Mouse (Mus musculus) cortical plate, adult 2 months (tissue): ENCODE measurements at regions not wholly inside any gene's neighbourhood (a gene's known extent, or its start where the extent isn't known, plus 50 kb on each side); places are given as distances from the start of the nearest gene placed in this dataset.

ENCODE experiments used
- H3K27ac ChIP-seq: fragments of 200-500 bp; 2 replicates; pipeline ENCODE4 v1.5.1; 2012; ENCODE audit warnings: low read length, control low read depth, inconsistent platforms; ENCODE audit not compliant: insufficient read depth
- H3K4me1 ChIP-seq: fragments of 200-500 bp; 2 replicates; pipeline ENCODE4 v1.6.1; 2011; ENCODE audit warnings: low read length; ENCODE audit not compliant: control insufficient read depth, insufficient read depth
- H3K4me3 ChIP-seq: fragments of 200-500 bp; 2 replicates; pipeline ENCODE4 v1.5.1; 2011; ENCODE audit warnings: mild to moderate bottlenecking, low read length, control low read depth; ENCODE audit not compliant: insufficient read depth
- CTCF ChIP-seq: fragments of 200-500 bp; IDR thresholded peaks from 2 replicates; pipeline ENCODE4 v1.5.1; 2011; ENCODE audit warnings: mild to moderate bottlenecking, control low read depth, low read length; ENCODE audit not compliant: insufficient read depth; ENCODE audit errors: extremely low read depth
- POLR2A ChIP-seq: fragments of 200-500 bp; IDR thresholded peaks from 2 replicates; pipeline ENCODE4 v1.6.1; 2011; ENCODE audit warnings: mild to moderate bottlenecking, low read length, control low read depth; ENCODE audit not compliant: insufficient read depth; ENCODE audit errors: extremely low read depth

DNA sequence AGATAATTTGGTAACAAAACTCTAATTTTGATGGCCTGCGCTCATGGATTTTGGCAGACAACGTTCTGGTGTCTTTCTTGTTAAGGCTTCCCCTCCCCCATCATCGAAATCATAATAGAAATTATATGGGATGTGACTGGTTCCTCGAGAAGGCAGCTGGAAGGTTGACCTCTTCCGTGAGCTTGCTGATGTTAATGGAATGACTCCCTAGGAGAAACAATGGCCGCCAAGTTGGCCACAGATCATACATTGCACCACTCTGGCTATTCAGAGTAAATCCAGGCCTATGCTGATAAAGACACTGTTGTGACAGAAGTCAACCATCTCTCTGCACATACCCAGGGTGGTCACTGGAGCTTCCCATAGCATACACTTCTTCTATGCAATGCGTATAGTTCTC lies 89.7 kb upstream of the Mast4 start:
- TF ChIP-seq CTCF, result no peak
- no peak for TF ChIP-seq POLR2A
- Histone ChIP-seq H3K4me3 (no peak overlapping the region), H3K4me1 (no peaks in the 10 kb centered on the region)

DNA sequence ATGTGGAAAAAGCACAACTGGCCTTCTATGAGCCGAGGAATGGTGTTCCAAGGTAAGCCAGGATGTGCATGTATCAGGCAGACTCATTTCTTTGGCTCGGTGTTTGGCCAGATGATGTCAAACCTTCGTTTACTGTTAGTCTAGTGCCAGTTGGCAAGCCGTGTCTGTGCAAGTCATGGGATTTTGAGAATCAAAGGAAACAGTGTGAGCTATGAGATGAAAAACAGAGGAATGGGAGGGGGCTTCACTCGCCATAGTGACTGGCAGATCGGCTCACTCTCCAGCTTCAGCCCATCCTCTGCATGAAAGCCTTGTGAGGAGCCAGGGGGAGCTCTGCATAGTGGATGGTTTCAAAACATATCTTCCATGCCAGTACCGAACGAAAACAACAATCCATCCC lies 89.1 kb upstream of the Mast4 start:
- Histone ChIP-seq H3K4me3 (no peak overlapping the region), H3K4me1 (no peaks in the 10 kb centered on the region), H3K27ac (no peak overlapping the region)
- TF ChIP-seq CTCF, result no peak
- TF ChIP-seq POLR2A, result no peak

More for the DNA sequence above, 89.7 kb upstream of the Mast4 start:
- no peak overlapping the region for H3K27ac ChIP-seq

DNA sequence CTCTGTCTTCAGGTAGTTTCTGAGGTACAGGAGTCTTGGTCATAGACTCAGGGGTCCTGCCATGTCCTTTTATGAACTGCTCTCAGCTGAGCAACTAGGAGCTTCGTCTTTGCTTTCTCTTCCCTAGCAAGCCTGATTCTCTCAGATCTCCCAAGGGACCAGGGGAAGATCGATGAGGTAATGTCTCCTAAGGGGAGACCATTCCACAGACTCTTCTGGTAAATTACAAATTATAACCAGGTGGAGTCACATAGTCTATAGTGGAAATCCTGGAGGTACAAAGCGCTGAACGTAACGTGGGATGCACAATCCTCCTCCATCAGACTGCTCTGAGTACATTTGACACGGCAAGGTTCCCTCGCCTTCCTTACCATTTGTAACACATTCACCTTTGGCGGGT lies 88.7 kb upstream of the Mast4 start:
- H3K27ac ChIP-seq, result no peak overlapping the region
- H3K4me1 ChIP-seq, result no peaks in the 10 kb centered on the region
- TF ChIP-seq CTCF (no peak), POLR2A (no peak)
- no peak overlapping the region for H3K4me3 ChIP-seq

DNA sequence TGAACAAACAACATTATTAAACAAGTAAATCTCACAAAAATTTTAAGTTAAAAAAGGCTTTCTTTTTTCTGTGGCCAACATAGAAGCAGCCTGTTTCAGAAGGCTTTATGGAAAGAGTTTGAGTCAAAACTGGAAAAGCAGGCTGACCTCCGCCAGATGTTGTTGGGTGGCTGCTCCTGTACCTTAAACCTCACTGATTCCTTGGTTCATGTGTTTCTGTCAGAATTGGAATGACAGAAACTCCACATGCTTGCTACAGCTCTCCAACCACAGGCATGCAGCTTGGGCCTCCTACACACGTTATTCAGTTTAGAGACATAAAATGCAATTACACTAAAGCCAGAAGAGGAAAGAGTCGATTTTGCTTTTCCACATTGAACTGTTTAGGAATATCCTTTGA lies 84.8 kb upstream of the Mast4 start:
- no peak for TF ChIP-seq CTCF
- TF ChIP-seq POLR2A, result no peak
- H3K27ac ChIP-seq, result no peak overlapping the region

DNA sequence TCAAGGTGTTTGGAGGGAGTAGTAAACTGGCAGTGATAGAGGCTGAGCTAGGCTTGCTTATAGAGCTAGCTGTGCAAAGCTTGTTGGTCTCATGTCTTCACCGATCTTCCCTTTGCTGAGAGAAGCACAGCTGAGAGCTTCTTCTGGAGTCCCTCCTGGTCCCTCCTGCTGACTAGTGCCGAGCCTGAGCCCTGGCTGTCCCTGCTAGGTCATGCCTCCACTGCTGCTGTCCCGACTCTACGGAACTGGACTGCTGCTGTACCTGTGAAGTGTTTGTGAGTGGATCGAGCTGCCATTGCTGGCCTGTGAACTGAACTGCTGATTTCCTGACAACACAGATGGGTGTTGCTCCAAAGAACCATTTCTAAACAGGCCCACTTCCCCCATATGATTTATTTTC lies 83.0 kb upstream of the Mast4 start:
- H3K27ac ChIP-seq, result no peak overlapping the region
- no peak for TF ChIP-seq POLR2A
- no peak for TF ChIP-seq CTCF
- no peak overlapping the region for H3K4me3 ChIP-seq
- no peaks in the 10 kb centered on the region for H3K4me1 ChIP-seq

More for the DNA sequence above, 84.8 kb upstream of the Mast4 start:
- H3K4me1 ChIP-seq, result no peaks in the 10 kb centered on the region
- no peak overlapping the region for H3K4me3 ChIP-seq

DNA sequence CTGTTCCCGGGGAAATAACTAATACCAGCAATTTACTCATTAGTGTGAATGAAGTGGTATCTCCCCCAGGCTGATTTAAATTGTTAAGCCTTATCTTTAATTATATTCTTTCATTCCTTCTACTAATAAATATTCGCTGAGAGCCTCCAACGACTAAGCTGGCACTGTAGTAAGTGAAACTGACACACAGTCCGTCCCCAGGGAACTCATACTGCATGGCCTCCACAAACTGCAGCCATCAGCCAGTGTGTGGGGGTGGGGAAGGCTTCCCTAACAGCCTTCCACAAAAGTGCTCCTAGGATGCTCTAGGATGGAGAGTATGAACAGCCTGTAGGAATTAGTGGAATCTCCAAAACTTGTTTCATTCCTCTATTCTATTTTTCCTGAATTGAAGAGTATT lies 81.0 kb upstream of the Mast4 start:
- TF ChIP-seq CTCF, result no peak
- no peak for TF ChIP-seq POLR2A
- Histone ChIP-seq H3K4me3 (no peak overlapping the region), H3K4me1 (no peaks in the 10 kb centered on the region), H3K27ac (no peak overlapping the region)

DNA sequence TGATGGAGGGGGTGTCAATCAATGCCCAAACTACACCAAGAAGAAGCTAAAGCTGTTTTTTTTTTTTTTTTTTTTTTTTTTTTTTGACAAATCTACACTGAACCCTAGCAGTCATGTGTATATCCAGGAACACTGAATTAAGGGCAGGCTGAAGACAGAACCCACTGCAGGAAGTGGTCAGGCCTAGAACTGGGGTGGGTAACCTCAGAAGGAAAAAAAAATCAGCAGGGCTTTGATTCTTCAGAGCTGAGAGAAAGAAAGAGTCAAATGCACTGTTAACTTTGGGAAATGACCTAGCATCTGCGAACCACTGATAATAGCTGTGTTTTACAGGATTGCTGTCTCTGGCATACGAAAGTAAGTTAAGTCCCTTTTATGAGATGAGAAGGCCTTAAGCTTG lies 78.3 kb upstream of the Mast4 start:
- Histone ChIP-seq H3K27ac (no peak overlapping the region), H3K4me1 (no peaks in the 10 kb centered on the region), H3K4me3 (no peak overlapping the region)
- TF ChIP-seq POLR2A (no peak), CTCF (no peak)

DNA sequence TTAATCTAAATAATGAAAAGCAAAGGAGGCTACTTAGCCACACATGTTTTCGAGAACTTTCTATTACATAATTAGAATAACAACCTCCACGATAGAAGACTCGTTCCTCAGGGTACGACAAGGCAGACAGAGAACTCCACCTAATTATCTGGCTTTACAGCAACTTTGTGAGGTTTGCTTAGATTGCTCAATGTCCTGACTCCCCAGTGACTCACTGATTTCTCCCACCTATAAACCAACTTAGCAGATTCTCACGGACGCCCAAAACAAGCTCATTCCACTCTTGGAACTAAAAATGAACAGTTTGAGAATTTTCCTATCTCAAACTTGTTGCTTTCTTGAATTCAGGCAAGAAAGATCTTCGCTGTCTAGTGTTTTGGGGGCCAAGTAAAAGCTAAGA lies 75.0 kb upstream of the Mast4 start:
- TF ChIP-seq POLR2A (no peak), CTCF (no peak)
- Histone ChIP-seq H3K27ac (no peak overlapping the region), H3K4me3 (no peak overlapping the region), H3K4me1 (no peaks in the 10 kb centered on the region)

DNA sequence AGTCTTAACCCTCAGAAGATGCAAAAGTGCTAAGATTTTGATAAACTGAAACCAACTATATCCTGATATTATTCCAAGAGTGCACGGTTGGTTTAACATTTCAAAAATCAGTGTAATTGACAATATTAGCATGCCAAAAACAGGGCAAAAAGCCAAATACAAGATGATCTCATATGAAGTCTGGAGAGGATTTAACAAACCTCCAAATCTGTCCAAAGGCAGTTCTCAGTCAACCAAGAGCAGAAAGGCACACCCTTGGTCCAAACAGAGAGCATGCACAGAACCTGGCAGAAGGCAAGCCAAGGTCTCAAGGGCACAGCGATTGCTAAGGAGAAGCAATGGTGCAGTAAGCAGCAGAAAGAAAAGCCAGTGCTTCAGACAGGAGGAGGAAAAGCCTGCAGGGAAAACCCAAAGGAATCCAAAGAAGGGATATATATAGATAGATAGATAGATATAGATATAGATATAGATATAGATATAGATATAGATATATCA lies 62.3 kb upstream of the Mast4 start:
- TF ChIP-seq POLR2A, result no peak
- TF ChIP-seq CTCF, result no peak
- Histone ChIP-seq H3K4me3 (no peak overlapping the region), H3K4me1 (no peaks in the 10 kb centered on the region)

DNA sequence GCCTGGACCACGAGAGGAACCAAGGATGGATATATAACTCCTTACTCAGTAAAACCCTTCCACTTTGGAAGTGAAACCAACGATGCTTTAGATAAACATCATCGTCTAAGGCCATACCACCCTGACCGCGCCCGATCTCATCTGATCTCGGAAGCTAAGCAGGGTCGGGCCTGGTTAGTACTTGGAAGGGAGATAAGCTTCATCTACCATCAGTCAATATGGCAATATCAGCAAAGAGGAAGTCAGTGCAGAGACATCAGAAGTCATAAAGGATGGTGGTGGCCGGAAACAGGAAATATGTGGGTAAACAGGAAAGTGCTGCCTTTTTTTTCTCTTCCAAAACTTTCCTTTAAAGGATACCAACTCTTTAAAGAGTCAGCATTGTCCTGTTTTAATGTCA lies 61.8 kb upstream of the Mast4 start:
- no peak overlapping the region for H3K27ac ChIP-seq
- TF ChIP-seq POLR2A (no peak), CTCF (no peak)
- no peaks in the 10 kb centered on the region for H3K4me1 ChIP-seq
- no peak overlapping the region for H3K4me3 ChIP-seq

More for the DNA sequence above, 62.3 kb upstream of the Mast4 start:
- H3K27ac ChIP-seq, result no peak overlapping the region

DNA sequence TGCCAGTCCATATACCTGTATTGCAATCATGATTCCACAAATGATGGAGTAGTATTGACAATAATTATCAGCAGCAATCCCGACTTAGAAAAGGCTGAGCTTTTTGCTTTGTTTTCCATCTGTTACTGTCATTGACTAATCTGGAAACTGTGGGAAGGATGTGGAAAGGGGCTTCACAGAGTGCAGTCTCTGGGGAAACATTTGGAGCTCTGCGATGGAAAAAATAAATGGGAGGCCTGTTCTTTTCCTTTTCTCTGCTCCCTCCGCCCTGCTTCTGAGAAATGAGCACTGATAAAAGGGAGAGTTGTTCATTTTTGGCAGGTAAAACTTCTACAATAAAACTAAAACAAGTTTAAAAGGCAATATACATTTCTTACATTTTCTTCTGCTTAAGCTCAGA lies 58.3 kb upstream of the Mast4 start:
- Histone ChIP-seq H3K4me1 (no peaks in the 10 kb centered on the region), H3K4me3 (no peak overlapping the region), H3K27ac (no peak overlapping the region)
- TF ChIP-seq CTCF, result no peak
